In genomic region chr17:31731038-31731437, GRCm38 (mm10) we compare ENCODE assay signal across 19 mouse cellular contexts. TPM values are rescaled to one million over a fixed set of nuclear protein-coding genes. Genes with fewer than 3 reads are reported as not detected.
DNase-seq lines count a peak whose midpoint lies in the region; ATAC-seq and TF ChIP-seq lines count a peak whose summit lies in the region.
"Had no signal": no experiment of that assay in that cellular context is flagged by ENCODE, and none has a peak within 500 bp of the region (broad histone marks: within the 10 kb centered on the region; RNA-seq: fewer than 3 reads in every experiment).

No protein-coding gene starts in this region.

- TF ChIP-seq CTCF in lung, postnatal 0 days (IDR thresholded peaks at IDR 0.05) = no peak
- TF ChIP-seq CTCF in forebrain, postnatal 0 days (IDR thresholded peaks at IDR 0.05; ENCODE audit: low read depth) = no peak

- H3K27ac ChIP-seq in heart, embryonic 11.5 days (ENCODE audit: low read depth, low read length) = peak overlapping the region; percentile 88
- H3K27ac ChIP-seq in lung, postnatal 0 days (ENCODE audit: low read length) = 0 out of 2 replicates have a peak overlapping the region, but pooled peaks have one; percentile 26
- no peak overlapping the region for H3K27ac ChIP-seq in forebrain, postnatal 0 days (ENCODE audit: low read depth, low read length)
- H3K27ac ChIP-seq: embryonic facial prominence, embryonic 12.5 days; liver, embryonic 14.5 days; neural tube, embryonic 13.5 days had no signal

- peak; percentile 66 for ATAC-seq in heart, embryonic 11.5 days (replicated peaks; ENCODE audit: insufficient number of reproducible peaks, low FRiP score, low TSS enrichment)
- peak; percentile 51 for ATAC-seq in lung, postnatal 0 days
- ATAC-seq in forebrain, postnatal 0 days = no peak

- WGBS in heart, embryonic 11.5 days (ENCODE audit: insufficient replicate concordance) = 27% methylated on average over 6 of the region's 6 CpGs
- WGBS in lung, postnatal 0 days = 31% methylated on average over 6 of the region's 6 CpGs
- WGBS in forebrain, postnatal 0 days = 53% methylated on average over 6 of the region's 6 CpGs

- H3K4me2 ChIP-seq in heart, embryonic 11.5 days = no peak overlapping the region
- no peak overlapping the region for H3K4me2 ChIP-seq in lung, postnatal 0 days (replicated peaks; ENCODE audit: low read depth, low read length)
- H3K4me2 ChIP-seq in forebrain, postnatal 0 days (ENCODE audit: low read depth) = no peak overlapping the region
- H3K4me2 ChIP-seq: embryonic facial prominence, embryonic 12.5 days; neural tube, embryonic 13.5 days had no signal

- no peaks in the 10 kb centered on the region for H3K36me3 ChIP-seq in heart, embryonic 11.5 days (ENCODE audit: control insufficient read depth, insufficient read depth, low read length)
- no peaks in the 10 kb centered on the region for H3K36me3 ChIP-seq in lung, postnatal 0 days (ENCODE audit: insufficient read depth, low read length)
- no peaks in the 10 kb centered on the region for H3K36me3 ChIP-seq in forebrain, postnatal 0 days (ENCODE audit: insufficient read depth)
- H3K36me3 ChIP-seq: embryonic facial prominence, embryonic 12.5 days; forebrain, embryonic 10.5 days; neural tube, embryonic 13.5 days had no signal

- H3K9ac ChIP-seq in heart, embryonic 11.5 days (ENCODE audit: low read depth, low read length) = no peak overlapping the region; the same call in 1 of the 2 replicates
- H3K9ac ChIP-seq in lung, postnatal 0 days (replicated peaks; ENCODE audit: low read depth) = no peak overlapping the region
- H3K9ac ChIP-seq in forebrain, postnatal 0 days = no peak overlapping the region
- H3K9ac ChIP-seq: embryonic facial prominence, embryonic 12.5 days; liver, embryonic 14.5 days; neural tube, embryonic 13.5 days had no signal

- peaks cover 30% of the 10 kb centered on the region for H3K4me1 ChIP-seq in heart, embryonic 11.5 days (ENCODE audit: control insufficient read depth, insufficient read depth, low read length)
- H3K4me1 ChIP-seq in lung, postnatal 0 days (ENCODE audit: insufficient read depth, low read depth, low read length) = peaks cover 18% of the 10 kb centered on the region; the same call in 1 of the 2 replicates
- no peaks in the 10 kb centered on the region for H3K4me1 ChIP-seq in forebrain, postnatal 0 days (ENCODE audit: insufficient read depth)

- DNase-seq in heart, adult 8-10 months (ENCODE audit: low spot score) = no peak
- DNase-seq in lung, postnatal 0 days (ENCODE audit: low spot score) = peak; percentile 39
- no peak for DNase-seq in lung, postnatal 25 days (ENCODE audit: low spot score)
- peak; percentile 65 for DNase-seq in heart, postnatal 4 days
- no peak for DNase-seq in forebrain, postnatal 0 days
- no peak for DNase-seq in adrenal gland, adult 2 months
- DNase-seq: cerebellum, postnatal 36 days; kidney, adult 2 months; kidney, postnatal 36 days; retina, postnatal 1 day; thymus, postnatal 14 days had no signal

- H3K9me3 ChIP-seq in heart, embryonic 11.5 days (replicated peaks; ENCODE audit: control insufficient read depth, low read length) = no peaks in the 10 kb centered on the region
- H3K9me3 ChIP-seq in lung, postnatal 0 days (ENCODE audit: low read length) = no peaks in the 10 kb centered on the region
- H3K9me3 ChIP-seq in forebrain, postnatal 0 days (ENCODE audit: low read length) = no peaks in the 10 kb centered on the region
- H3K9me3 ChIP-seq: embryonic facial prominence, embryonic 12.5 days; forebrain, embryonic 10.5 days; neural tube, embryonic 13.5 days had no signal

- no peak overlapping the region for H3K4me3 ChIP-seq in heart, embryonic 11.5 days (ENCODE audit: low read depth, low read length)
- H3K4me3 ChIP-seq in lung, postnatal 0 days (ENCODE audit: low read depth, low read length) = no peak overlapping the region
- no peak overlapping the region for H3K4me3 ChIP-seq in forebrain, postnatal 0 days (ENCODE audit: low read depth, low read length)
- H3K4me3 ChIP-seq: embryonic facial prominence, embryonic 12.5 days; forebrain, embryonic 10.5 days; neural tube, embryonic 13.5 days had no signal

- TF ChIP-seq EP300 in lung, postnatal 0 days (IDR thresholded peaks at IDR 0.05) = no peak

- H3K27me3 ChIP-seq in heart, embryonic 11.5 days (ENCODE audit: control insufficient read depth, insufficient read depth, low read length) = no peaks in the 10 kb centered on the region
- H3K27me3 ChIP-seq in lung, postnatal 0 days (replicated peaks; ENCODE audit: insufficient read depth, low read length) = no peaks in the 10 kb centered on the region
- H3K27me3 ChIP-seq in forebrain, postnatal 0 days (ENCODE audit: insufficient read depth, low read length) = no peaks in the 10 kb centered on the region
- H3K27me3 ChIP-seq: embryonic facial prominence, embryonic 12.5 days; neural tube, embryonic 13.5 days had no signal

RNA-seq across cellular contexts. Expression of gene Cryaa, which starts 53.4 kb away (rescaled TPM):
- polyA plus RNA-seq in heart, embryonic 11.5 days (2014; fragmentation: Nextera tagmentation; extraction: Ambion mirVana) = not detected in 2 replicates
- not detected for total RNA-seq in heart, adult 8-10 months (2022)
- 0.76 and 1.2 TPM in 2 replicates for polyA plus RNA-seq in lung, postnatal 0 days (2015; fragmentation: Nextera tagmentation; extraction: Ambion mirVana)
- not detected for total RNA-seq in heart, postnatal 4 days (2021)
- total RNA-seq in forebrain, postnatal 0 days (2014; rRNA removed) = not detected in 2 replicates
- 0.28 TPM in 1 of 2 replicates, not detected in the other for polyA plus RNA-seq in forebrain, postnatal 0 days (2015; fragmentation: Nextera tagmentation; extraction: Ambion mirVana)
- total RNA-seq in adrenal gland, adult 2 months (2021) = not detected
- not detected in 2 replicates for polyA plus RNA-seq in adrenal gland, adult 2 months (2012; rRNA removed)
- total RNA-seq: heart, postnatal 10 days; left cerebral cortex, postnatal 36 days had no signal
- polyA plus RNA-seq: forebrain, embryonic 10.5 days; liver, embryonic 14.5 days; neural tube, embryonic 13.5 days; small intestine, adult 2 months had no signal

Comparison
In these comparisons a context has a peak if more than half of its experiments do, and no peak if none do; other contexts are left out.
1. DNase-seq: peak in lung, postnatal 0 days (single experiment) and heart, postnatal 4 days (single experiment); none in heart, adult 8-10 months (single experiment), lung, postnatal 25 days (single experiment), forebrain, postnatal 0 days (single experiment) and adrenal gland, adult 2 months (single experiment).